Mouse (Mus musculus) 3134 (cell line): ENCODE measurements at regions not wholly inside any gene's neighbourhood (a gene's known extent, or its start where the extent isn't known, plus 50 kb on each side); places are given as distances from the start of the nearest gene placed in this dataset.
"Not testable (repeated sequence)": the region's sequence is repeated elsewhere in the genome, so short reads cannot be mapped to it uniquely, and the experiment has no call there.

Experiments used
- DNase-seq: peaks from one replicate; pipeline ENCODE4 v3.0.0-alpha.2; 2011; ENCODE audit warnings: low spot score; ENCODE audit not compliant: insufficient read length; ENCODE audit errors: extremely low read depth

DNA sequence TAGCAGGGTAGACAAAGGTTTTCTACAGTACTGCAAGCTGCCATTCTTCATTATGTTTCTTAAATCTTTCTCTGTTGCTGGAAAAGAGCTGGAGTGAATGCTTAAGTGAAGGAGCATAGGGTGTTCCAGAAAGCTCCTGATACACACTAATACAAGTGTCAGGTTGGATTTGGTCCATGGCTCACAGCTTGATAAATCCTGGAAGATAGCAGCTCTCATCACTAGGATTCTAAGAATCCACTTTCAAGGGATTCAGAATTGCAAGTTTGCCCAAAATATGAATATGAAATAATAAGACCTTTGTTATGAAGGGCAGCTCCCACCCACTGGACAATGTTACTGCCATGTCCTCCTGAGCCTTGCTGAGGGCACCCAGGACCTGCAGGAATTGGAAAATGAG, 305.9 kb downstream of the Hdgfl1 start:
- DNase-seq = no peak

DNA sequence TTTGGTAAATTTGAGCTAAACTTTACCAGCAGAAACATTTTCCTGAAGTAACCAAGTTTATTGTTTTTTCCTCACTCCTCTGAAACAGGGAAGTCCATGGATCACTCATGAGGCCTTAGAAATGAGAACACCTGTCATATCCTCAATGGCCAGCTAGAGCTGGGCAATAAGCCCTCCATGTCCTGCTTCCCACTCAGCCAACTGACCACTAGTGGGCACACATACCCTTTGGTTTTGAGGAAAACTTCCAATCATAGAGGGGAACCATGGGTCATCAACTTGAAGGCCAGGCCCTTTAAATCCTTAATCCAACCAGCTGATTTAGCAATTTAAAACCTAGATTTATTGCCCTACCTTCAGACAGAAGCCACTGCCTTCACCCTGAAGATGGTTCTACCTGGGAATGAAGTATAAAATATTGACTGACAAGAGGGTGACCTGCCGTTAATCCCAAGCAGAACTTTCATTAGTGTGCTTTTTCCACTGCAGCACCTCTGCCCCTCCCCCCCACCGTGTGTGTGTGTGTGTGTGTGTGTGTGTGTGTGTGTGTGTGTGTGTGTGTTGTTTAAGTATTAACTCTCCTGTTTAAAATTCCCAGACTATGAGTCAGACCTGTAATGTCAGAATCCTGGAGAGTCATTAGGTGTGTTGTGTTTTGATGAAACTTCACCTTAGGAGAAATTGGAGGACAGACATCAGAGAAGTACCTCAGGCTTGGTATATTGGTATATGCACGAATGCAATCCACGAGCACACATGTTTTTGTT, 312.3 kb downstream of the Hdgfl1 start:
- no peak for DNase-seq

DNA sequence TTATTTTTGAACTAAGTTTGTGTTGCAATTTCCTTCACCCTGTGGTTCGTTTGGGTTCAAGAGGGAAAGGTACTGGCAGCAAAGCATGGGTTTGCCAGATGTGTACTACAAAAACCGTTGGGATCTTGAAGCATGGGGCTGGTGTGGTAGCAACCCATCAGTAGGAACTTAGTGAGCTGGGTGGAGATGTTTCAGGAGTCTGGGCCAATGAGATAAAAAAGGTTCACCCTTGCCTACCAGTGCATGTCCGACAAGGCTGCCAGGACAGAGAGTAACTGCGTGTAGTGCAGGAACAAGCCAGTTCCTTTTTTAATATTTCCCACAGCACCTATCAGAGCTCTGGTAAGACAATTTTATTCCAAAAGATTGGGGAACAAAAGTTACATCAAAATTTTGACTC, 343.3 kb downstream of the Hdgfl1 start:
- DNase-seq = no peak

DNA sequence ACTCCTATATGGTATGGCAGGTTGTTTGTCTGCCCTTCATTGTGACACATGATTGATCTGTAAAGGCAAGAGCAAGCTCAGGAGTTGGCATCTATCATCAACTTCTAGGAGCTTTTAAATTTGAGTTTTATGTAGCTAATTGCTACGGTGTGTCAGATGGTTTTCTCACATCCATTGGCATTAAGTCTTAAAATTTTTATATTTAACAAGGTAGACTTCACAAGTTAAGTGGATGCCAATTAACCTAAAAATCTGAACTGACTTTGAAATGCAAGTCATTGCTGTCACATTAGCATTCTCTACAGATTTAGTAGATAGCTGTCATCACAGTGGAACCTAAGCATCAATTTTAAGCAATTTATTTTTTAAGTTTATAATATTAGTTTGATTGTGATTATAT, 345.5 kb downstream of the Hdgfl1 start:
- DNase-seq = no peak

DNA sequence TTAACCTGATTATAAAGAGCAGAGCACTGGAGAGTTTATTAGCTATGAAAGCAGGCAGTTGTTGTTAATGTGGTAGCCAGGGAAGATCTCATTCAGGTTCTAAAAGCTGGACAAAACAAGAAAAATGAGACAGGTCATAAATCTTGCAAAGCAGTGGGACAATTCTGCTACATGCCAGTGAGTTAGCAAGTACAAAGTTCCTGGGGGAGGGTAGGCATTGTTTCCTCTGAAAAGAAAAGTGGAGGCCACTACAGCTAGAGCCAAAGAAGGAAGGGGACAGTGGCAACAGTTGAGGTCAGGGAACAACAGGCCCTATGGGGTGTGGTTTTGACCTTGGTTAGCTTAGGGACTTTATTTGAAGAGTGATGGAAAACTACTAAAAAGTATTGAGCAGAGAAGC, 364.2 kb downstream of the Hdgfl1 start:
- DNase-seq = no peak

DNA sequence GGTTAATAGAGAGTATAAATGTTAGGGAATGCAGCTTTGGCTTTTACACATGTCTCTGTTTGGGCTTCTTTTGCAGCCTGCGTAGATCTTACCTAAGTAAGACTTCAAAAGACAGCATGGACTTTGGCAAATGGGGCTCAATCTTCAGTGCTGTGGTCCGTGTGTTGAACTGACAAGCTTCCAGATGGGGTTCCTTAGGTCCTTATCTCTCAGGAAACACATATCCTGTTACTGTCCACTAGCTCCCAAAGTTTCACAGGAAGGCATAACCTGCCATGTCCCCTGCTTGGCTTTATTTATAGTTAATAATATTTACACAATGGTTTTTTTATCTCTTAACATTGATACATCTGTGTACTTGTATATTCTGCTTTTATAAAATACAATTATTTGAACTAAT, 365.3 kb downstream of the Hdgfl1 start:
- no peak for DNase-seq

DNA sequence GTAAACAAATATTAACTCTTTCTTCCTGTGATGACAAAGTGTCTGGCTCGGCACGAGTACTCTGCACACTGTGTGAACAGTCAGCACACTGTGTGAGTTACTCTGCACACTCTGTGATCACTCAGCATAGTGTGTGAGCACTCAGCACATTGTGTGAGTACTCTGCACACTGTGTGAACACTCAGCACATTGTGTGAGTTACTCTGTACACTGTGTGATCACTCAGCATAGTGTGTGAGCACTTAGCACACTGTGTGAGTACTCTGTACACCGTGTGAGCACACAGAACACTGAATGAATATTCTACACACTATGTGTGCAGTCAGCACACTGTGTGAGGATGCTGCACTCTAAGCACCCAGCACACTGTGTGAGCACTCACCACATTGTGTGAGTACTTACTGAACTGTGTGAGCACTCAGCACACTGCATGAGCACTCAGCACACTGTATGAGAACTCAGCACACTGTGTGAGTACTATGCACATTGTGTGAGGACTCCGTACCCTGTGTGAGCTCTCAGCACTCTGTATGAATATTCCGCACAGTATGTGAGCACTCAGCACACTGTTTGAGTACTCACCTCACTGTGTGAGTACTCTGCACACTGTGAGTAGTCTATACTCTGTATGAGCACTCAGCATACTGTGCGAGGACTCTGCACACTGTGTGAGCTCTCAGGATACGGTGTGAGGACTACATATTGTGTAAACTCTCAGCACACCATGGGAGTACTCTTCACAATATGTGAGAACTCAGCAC, 381.9 kb downstream of the Hdgfl1 start:
- no peak for DNase-seq

DNA sequence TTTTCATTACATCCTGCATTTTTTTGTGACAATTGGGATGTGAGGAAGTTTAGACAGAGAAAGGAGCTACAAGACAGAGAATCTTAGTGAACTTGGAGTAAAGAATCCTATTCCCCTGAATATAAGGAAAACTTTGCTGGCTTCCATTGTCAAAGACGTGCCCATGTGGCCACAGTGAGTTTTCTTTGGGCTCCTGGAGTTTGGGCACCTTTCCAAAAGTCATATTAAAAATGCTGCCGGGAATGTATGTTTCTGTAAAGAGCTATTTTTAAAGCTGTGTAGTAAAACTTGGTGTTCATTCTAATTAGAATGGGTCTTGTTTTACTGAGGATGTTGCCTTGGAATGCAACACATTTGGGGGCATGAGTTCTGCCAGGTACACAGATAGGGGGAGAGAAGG, 387.3 kb downstream of the Hdgfl1 start:
- no peak for DNase-seq

DNA sequence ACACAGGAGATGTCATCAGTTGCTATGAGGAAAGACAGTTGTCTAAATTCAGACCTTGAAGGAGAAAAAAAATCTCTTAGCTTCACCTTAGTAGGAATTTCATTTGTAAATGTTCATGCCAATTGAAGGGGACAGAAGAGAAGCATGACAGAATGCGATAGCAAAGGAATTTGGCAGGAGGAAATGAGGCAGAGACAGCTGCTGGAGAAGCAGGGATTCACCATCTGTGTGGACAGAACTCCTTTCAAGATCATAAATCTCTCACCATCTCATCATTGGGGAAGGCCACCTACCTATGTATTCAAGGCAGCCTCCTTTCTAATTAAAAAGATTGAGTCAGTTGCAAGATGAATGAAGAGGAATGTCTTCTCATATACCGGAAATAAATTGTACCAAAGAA, 387.8 kb downstream of the Hdgfl1 start:
- no peak for DNase-seq

DNA sequence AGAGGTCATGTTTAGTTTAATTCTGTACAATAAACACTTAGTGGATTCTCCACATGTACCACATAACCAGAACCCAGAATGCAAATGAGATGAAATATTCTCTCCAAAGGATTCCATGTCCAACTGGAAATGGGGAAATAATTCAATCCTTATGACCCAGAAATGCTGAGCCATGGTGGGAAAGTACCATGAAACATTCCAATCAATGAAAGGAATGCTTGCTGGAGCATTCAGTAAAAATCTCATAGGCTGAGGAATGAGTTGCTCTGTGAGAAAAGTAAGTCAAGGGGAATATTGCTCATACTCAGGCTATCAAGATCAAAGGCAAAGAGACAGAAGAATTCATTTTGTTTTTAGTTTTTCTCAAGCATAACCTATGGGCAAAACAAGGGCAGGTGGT, 394.4 kb downstream of the Hdgfl1 start:
- DNase-seq = no peak

DNA sequence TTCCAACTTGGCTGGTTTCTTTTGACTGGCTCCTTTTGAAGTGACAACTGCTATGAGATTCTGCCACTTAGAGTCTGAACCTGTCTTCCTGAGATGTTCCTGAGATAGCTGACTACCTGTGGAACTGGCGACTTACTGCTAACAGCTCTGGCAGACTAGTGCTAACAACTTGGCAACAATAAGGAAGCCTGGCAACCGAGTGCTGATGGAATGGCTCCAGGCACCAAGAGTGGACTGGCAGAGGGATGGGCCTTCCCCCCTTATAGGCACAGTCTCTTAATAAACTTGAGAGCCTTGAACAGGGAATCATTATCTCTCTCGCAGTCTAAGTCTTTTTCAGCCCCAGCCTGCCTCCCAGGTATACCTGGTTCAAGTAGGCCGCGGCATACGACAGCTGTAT, 404.1 kb downstream of the Hdgfl1 start:
- DNase-seq = not testable (repeated sequence)

DNA sequence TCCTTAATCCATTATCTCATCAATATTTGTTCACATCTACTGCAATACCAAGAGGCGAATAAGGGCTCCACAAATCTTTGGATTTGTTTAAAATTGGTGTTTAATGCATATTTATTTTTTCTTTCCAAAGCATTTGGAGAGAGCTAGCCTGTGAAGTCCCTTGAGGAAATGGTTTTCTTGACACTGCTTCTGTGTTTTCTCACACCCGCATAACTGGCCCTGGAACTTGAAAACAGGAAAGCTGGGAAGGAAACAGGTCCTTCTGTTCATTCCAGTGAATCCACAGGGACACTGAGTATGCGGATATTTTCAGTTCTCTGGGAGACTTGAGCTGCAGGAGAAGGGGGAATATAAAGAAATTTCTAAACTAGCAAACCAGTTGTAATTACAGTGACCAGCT, 413.6 kb downstream of the Hdgfl1 start:
- no peak for DNase-seq

DNA sequence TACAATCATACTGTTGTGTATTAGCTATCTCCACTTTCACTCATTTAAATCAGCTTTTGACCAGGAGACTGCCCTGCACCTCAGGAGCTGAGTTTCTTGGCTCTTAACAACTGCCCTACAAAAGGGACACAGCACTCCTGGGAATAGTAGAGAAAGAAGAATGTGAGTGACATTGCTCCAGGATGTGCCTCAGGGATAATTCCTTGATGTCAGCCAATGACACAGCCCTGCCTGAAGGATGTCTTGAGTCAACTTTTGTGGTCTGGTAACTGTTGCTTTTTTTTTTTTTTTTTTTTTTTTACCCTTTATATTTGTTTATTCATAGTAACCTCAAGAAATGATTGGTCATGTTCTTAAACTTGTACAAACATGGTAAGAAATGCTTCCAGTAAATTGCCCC, 415.5 kb downstream of the Hdgfl1 start:
- DNase-seq = peak; percentile 1

DNA sequence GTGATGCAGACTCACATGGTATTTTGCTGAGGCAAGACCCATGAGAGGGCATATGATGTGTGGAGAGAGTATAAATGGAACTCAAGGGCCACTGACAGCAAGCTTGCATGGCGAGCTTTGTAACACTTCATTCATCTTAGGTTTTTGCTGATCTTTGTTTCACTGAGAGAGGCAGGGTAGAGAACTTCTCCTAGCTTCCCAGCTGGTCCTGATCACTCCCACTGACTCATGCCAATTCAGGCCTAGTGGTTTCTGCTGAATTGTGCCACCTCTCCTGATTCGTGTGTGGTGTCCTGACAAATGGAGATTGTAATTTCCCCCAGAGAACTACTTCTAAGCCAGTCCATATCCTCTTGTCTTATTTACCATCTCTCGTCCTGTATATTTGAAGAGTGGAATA, 419.5 kb downstream of the Hdgfl1 start:
- no peak for DNase-seq

DNA sequence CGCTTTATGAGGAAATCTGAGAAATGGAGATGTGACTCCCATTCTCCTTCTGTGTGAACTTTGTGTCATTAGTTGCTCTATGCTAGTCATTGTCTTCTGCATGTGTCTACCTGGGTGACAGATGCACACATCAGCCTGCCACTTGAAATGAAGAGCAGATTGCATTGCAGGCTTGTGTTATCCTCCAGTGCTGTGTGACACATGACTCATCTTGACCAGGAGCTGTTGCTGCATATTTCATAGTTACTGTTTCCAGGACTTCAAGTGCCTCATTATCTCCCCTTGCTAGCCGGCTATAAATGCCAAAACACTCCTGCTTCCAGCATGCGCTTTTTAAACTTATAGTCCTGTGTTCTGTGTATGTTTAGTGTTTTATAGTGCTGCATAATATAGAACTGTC, 431.2 kb downstream of the Hdgfl1 start:
- DNase-seq = no peak

DNA sequence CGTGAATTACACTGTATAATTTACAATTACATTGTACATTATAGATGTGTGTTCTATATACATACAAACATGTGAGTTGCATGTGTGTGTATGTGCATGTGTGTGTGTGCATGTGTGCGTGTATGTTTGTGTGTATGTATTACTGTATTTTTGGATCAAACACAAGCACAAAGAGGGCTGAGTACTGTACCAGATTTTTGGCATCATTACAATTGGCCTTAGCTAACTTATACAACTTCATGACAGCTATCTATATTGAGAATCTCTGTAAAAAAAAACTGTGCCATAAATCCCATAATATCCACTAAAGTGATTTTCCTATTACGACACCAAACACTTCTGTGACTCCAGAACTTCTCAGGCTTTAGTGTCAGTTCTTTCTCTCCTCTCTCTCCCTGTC, 444.9 kb downstream of the Hdgfl1 start:
- no peak for DNase-seq

DNA sequence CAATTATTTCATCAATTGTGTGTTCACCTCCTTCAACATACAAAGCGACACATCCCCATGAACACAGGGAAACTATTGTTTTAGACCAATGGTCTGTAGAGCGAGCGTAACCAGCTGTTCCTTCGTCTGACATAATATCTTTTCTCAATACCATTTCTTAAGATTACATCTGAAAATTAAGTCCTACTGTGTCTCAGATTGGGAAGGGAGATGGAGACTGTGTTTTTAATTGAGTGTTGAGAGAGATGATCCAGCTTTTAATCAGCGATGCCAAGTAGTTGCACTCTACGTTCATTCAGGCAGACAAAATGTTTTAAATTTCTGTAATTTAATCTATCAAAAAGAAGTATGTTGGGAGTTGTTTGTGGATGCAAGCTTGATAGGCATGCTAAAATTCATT, 445.3 kb downstream of the Hdgfl1 start:
- DNase-seq = no peak

DNA sequence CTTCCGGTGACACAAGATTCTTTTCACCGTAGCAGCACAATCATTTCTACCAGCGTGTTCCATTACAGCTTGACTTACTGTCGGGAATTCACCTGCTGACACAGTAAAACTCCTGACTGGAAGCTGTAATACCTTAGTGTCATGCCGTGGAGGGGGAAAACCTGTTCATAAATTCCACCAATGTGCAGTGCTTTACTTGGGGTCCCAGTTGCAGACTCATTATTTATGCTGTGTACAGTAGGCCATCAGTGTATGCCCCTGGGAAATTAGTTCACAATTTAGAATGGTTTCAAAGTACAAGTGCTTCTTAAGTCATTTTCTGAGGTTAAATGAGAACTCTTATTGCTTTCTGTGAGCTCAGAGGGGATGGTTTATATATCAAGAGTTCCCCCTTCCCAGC, 451.4 kb downstream of the Hdgfl1 start:
- DNase-seq = no peak

DNA sequence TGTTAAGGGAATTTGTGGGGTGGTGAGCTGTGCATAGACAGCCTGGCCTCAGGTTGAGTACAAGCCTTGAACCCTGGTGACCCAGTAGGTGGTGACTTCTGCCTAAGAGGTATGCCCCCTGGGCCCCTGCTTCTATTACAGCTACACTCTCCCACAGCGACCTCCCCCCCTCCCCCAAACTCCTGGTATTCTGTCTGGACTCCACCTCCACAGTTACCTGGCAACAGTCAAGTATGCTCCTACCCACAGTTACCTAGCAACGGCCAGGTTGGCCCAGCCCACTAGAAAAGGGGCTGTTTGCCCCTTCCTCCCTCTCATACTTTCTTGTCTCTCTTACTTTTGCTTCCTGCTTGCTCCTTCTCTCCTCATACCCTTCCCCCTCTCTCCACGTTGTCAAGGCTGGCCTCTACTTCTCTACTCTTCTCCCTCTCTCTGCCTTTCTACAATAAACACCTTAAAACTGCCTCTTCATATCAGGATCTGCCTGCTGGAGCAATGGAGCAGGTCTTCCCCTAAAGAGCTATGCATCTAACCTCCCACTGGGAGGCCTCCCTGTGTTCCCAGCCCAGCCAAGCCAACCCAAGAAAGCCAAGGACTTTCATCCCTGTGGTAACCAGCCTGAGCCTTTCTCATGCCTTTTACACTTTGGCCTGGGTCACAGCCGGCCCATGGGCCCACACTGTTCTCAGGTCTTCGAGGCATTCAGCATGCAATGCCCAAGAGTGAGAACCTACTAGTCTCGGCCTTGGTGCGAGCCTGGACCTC, 457.5 kb downstream of the Hdgfl1 start:
- DNase-seq = no peak

DNA sequence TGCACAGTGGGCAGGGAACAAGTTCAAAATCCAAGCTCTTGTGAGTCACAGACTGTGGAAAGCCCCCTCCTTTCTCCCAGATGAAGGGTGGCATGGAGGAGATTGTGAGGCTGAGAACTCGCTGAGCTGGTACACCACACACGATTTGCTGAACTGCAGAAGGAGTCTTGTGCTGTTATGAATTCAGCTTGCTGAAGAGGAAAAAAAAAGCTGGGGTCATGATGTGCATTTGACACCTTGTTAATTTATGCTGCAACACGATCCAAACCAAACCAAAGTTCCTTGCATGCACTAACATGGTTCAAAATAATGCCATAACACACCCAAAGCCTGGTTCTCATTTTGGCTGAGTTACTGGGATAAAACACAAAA, 485.9 kb downstream of the Hdgfl1 start:
- DNase-seq = no peak

DNA sequence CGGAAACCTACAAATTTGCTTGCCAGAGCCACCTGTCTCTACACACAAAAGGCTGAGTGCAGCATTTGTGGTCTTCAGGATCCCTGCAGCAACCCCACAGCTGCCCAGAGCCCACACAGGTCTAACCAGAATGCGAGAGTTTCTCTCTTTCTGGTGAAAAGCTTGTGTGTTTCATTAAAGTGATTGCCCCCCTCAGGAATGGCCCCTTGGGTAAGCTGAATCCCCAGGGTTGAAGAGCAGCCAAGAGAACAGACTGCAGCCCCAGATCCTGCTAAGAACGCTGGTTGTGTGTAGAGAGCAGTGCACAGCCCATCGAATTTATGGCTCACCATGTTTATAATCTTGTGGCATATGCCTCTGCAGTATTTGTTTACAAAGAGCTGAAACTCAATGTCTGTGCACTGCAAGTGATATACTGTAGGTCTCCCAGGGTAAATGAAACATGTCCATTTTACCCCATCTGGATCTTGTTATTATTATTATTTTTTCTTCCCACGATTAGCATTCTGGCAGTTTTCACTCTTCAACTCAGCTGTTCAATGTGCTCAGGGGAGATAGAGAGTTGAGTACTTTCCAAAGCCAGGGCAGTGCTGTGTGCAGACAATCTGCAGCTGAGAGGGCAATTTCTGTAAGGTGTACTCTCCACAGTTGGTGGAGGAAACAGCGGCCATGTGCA, 486.4 kb downstream of the Hdgfl1 start:
- no peak for DNase-seq
